Mouse (Mus musculus) gastrocnemius, adult 2 months (tissue): ENCODE data around the gene Lmcd1. TPM values are rescaled to one million over a fixed set of nuclear protein-coding genes. Genes with fewer than 3 reads are reported as not detected.
"Not testable (repeated sequence)": the region's sequence is repeated elsewhere in the genome, so short reads cannot be mapped to it uniquely, and the experiment has no call there.

Experiments
- DNase-seq: peaks from one replicate; pipeline ENCODE4 v3.0.0; 2022
- H3K27ac ChIP-seq: fragments of 200-600 bp; 2 replicates; pipeline ENCODE4 v1.8.1; 2022; ENCODE audit warnings: mild to moderate bottlenecking
- H3K4me3 ChIP-seq: fragments of 200-600 bp; 2 replicates; pipeline ENCODE4 v1.8.1; 2022; ENCODE audit warnings: mild to moderate bottlenecking, moderate library complexity
- CTCF ChIP-seq: fragments of 200-600 bp; IDR thresholded peaks from 2 replicates; pipeline ENCODE4 v1.8.1; 2022; ENCODE audit warnings: antibody characterized with exemption, mild to moderate bottlenecking, moderate library complexity
- intact Hi-C: fragments of 180-260 bp; cut with DNase I; formaldehyde crosslinking; loops from one replicate; pipeline ENCODE4 v1.15.1; 2025
- long read RNA-seq, 2 experiments: library from polyadenylated mRNA; stranded (forward); transcript quantifications; one replicate each; pipeline ENCODE4 v2.0.0; 2021
- total RNA-seq, 2 experiments: library from RNA; stranded (reverse); gene quantifications; 2 replicates each; pipeline ENCODE4 v1.2.3; 2021

Gene Lmcd1
- total RNA-seq = 100 to 1,000 TPM in 1 of 2 experiments, 10 to 100 TPM in 1; 70.8 to 175 TPM
- long read RNA-seq, experiment 1, transcript Lmcd1-201 (6 exons, 1,730 nt) = major isoform, 124 of 191 reads
- long read RNA-seq, experiment 1, partial matches to known transcripts = 48 of 191 reads
- long read RNA-seq, experiment 1, other reads (novel, unspliced or antisense) = 19 of 191 reads
- long read RNA-seq, experiment 2, transcript Lmcd1-201 (6 exons, 1,730 nt) = major isoform, 88 of 165 reads
- long read RNA-seq, experiment 2, partial matches to known transcripts = 58 of 165 reads
- long read RNA-seq, experiment 2, other reads (novel, unspliced or antisense) = 19 of 165 reads

- H3K4me3 ChIP-seq = peak within 1 kb of the TSS; percentile 72
- DNase-seq = peak; percentile 95
- peak within 1 kb of the TSS; percentile 90 for H3K27ac ChIP-seq
- intact Hi-C loops = loop anchor here (5.0 to 10.0 kb wide), 3 partner anchors 61 to 191 kb away; no protein-coding TSS in a partner anchor
- peak; percentile 55 for TF ChIP-seq CTCF
These were observed at the start of gene Lmcd1 for GRCm38 (mm10) chr6:112273501-112274205. Gene Lmcd1 (plus strand): TSS chr6:112273758.

- no peak for TF ChIP-seq CTCF
- Histone ChIP-seq H3K27ac (no peak overlapping the region), H3K4me3 (no peak overlapping the region)
- DNase-seq = no peak
- intact Hi-C loops = no loop called here
These were observed 49.5 kb upstream of the Lmcd1 start for GRCm38 (mm10) chr6:112223877-112224632.

GRCm38 (mm10) chr6:112236775-112237174, 36.8 kb upstream of the Lmcd1 start:
- no peak for TF ChIP-seq CTCF
- no peak overlapping the region for H3K27ac ChIP-seq
- intact Hi-C loops = no loop called here
- H3K4me3 ChIP-seq = no peak overlapping the region
- no peak for DNase-seq

DNA sequence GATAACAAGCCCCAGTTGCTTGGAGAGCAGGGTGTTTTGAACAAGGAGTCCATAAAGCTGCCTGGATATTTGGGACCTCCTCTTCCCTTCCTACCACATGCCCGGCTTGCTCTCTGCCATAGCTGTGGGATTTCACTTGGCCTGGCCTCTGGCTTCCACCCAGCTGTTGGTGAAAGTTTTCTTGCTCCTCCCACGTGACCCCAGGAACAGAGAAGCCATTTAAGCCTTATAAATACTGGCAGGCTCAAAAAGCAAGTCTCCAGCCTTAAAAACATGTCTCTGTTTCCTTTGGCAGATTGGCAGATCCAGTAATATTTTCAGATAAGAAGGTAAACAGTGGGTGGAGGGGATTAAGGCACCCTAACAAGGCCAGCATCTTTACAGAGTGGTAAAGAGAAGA, 31.3 kb upstream of the Lmcd1 start:
- no peak overlapping the region for H3K4me3 ChIP-seq
- no peak for TF ChIP-seq CTCF
- intact Hi-C loops = no loop called here
- H3K27ac ChIP-seq = no peak overlapping the region
- DNase-seq = no peak

DNA sequence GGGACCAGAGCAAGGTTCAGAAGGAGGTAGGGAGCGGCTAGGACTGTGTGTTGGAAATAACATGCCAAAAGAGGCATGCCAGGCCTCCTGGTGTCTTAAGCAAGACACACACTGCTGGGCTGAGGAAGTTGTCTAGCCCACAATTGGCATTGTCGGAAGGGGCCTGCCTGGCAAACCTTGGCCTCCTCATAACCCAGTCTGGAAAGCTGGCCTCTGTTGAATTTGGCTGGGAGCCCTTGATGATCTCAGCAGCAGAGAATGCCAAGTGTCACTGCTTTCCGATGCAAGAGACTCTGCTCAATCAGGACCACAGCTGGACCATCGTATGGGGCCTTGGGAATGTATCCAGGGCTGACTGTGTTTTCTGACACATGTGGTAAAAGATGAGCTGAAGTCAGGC, 27.9 kb upstream of the Lmcd1 start:
- no peak overlapping the region for H3K4me3 ChIP-seq
- no peak for TF ChIP-seq CTCF
- peak; percentile 53 for DNase-seq
- intact Hi-C loops = no loop called here
- H3K27ac ChIP-seq = no peak overlapping the region

GRCm38 (mm10) chr6:112246636-112247035, 26.9 kb upstream of the Lmcd1 start:
- no peak for DNase-seq
- intact Hi-C loops = no loop called here
- TF ChIP-seq CTCF = no peak
- H3K27ac ChIP-seq = no peak overlapping the region
- H3K4me3 ChIP-seq = no peak overlapping the region

DNA sequence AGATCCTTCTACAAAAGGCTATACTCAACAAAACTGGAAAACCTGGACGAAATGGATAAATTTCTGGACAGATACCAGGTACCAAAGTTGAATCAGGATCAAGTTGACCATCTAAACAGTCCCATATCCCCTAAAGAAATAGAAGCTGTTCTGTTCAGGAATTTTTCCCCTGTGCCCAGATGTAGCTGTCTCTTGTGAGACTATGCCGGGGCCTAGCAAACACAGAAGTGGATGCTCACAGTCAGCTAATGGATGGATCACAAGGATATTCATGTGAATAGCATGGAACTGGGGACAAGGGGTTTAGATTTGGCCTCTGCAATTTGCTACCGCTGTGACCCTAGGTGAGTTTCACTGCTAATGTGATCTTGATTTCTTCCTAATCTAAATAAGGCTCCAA, 19.6 kb upstream of the Lmcd1 start:
- DNase-seq, H3K4me3 ChIP-seq, intact Hi-C loops, H3K27ac ChIP-seq: not testable (repeated sequence)

DNA sequence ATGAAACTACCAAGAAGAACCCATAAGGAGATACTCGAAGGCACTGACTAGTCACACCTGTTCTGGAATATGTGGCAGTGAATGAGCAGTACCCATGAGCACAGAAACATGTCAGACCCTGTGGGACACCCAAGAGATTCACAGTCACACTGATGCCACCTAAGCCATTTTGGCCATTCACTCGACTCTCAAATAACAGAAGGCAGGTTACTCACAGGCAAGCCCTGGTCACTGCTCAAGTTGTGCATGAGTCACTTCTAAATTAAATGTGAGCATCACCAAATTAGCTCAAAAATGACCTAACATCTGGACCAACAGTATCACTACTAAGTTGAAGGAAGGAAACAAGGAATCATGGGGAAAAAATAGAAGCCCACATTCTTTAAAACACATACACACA, 18.6 kb upstream of the Lmcd1 start:
- DNase-seq = no peak
- no peak overlapping the region for H3K4me3 ChIP-seq
- no peak for TF ChIP-seq CTCF
- H3K27ac ChIP-seq = no peak overlapping the region
- intact Hi-C loops = no loop called here

DNA sequence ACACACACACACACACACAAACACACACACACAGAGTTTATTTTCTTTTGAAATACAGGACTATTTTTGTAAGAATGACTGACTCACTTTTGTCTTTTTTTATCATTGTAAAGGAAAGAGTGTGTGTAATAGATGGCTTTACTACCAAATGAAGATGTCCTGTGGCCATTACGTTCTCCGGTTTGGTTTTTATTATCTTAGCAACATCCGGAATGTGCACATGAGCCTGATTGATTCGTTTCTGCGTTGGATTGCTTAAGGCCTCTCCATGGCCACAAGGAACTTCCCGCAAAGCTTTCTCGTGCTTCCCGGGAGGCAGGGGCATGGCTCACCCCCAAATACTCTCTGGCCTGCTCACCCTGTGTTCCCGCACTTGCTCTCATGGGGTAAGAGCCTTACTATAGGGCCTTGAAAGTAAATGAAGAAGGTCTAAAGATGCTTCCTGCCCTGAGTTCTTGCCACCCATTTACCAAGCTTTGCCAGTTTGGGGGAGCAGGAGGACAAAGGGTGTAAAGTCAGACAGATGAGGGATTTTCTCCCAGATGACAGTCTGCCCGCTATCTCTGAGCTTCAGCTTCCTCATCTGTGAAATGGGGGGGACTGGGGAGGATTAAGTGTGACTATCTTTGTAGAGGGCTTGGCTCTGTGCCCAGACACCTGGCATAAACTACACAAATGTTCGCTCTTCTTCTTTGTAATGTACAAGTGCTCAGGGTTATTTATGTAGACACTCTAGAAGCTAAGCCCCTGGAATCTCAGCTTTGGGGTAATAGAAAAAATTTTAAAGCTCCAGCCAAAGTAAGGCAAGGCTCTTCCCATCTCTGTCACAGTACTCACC, 18.0 kb upstream of the Lmcd1 start:
- no peak for DNase-seq
- Histone ChIP-seq H3K27ac (peak overlapping the region; percentile 43), H3K4me3 (no peak overlapping the region)
- TF ChIP-seq CTCF = no peak
- intact Hi-C loops = no loop called here

GRCm38 (mm10) chr6:112256599-112256998, 17.0 kb upstream of the Lmcd1 start:
- no peak for TF ChIP-seq CTCF
- Histone ChIP-seq H3K4me3 (no peak overlapping the region), H3K27ac (peak overlapping the region; percentile 62)
- intact Hi-C loops = no loop called here
- no peak for DNase-seq

- no peak for TF ChIP-seq CTCF
- no peak for DNase-seq
- no peak overlapping the region for H3K27ac ChIP-seq
- H3K4me3 ChIP-seq = no peak overlapping the region
- intact Hi-C loops = no loop called here
These were observed 12.5 kb upstream of the Lmcd1 start for GRCm38 (mm10) chr6:112261089-112261488.

DNA sequence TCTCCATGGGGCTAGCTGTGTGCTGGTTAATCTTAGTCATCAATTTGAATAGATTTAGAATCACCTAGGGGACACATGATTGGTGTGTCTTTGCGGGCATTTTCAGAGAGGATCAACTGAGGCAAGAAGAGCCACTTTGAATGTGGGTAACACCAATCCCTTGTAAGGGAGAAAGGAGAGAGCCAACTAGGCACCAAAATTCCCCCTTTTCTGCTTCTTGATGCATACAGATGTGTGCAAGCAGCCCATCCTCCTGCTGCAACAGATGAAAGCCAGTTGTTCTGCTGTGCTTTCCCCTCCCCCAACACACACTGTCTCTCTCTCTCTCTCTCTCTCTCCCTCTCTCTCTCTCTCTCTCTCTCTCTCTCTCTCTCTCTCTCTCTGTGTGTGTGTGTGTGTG, 9.2 kb upstream of the Lmcd1 start:
- DNase-seq = no peak
- intact Hi-C loops = no loop called here
- no peak overlapping the region for H3K4me3 ChIP-seq
- H3K27ac ChIP-seq = no peak overlapping the region
- no peak for TF ChIP-seq CTCF

DNA sequence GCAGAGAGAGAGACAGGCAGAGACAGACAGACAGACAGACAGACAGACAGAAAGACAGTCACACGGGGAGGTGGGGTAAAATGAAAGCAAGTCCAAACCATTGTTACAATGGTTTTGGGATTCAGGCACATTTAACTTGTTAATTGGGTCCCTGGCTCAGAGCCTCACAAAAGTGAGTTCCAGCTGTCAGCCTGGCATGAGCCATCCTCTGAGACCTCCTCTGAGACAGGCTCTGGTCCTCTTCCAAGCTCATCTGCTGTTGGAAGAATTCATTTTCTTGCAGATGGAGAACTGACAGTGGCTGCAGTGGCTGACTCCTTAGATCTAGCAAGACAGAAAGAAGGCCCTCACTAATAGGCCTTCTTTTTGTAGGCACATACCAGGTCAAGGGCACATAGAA, 6.9 kb upstream of the Lmcd1 start:
- peak; percentile 36 for DNase-seq
- intact Hi-C loops = no loop called here
- H3K4me3 ChIP-seq = no peak overlapping the region
- TF ChIP-seq CTCF = no peak
- H3K27ac ChIP-seq = no peak overlapping the region
